Mouse (Mus musculus) megakaryocyte progenitor cell, adult 5-6 weeks (primary cell): Measurements from ENCODE around the gene Phc2. TPM values are rescaled to one million over a fixed set of nuclear protein-coding genes. Genes with fewer than 3 reads are reported as not detected.
"Not testable (repeated sequence)": the region's sequence is repeated elsewhere in the genome, so short reads cannot be mapped to it uniquely, and the experiment has no call there.

Source experiments
- ATAC-seq: replicated peaks from 2 replicates; pipeline ENCODE4 v1.8.0; 2016; ENCODE audit warnings: mild to moderate bottlenecking, moderate TSS enrichment, inconsistent platforms; ENCODE audit not compliant: poor library complexity
- total RNA-seq, 2 experiments: library from RNA; stranded (forward) in 1 of 2; stranded (reverse) in 1 of 2; fragments of 157-497, 149-512 nt in 1 of 2; fragments of 200-1000 nt in 1 of 2; gene quantifications; 2 replicates each; pipeline versions ENCODE4 v1.2.3 to v1.2.4; 2015 to 2017

The Phc2 gene
- total RNA-seq (2015) (28.0 and 35.0 TPM in 2 replicates), total RNA-seq (2017) (13.9 and 21.2 TPM in 2 replicates)

DNA sequence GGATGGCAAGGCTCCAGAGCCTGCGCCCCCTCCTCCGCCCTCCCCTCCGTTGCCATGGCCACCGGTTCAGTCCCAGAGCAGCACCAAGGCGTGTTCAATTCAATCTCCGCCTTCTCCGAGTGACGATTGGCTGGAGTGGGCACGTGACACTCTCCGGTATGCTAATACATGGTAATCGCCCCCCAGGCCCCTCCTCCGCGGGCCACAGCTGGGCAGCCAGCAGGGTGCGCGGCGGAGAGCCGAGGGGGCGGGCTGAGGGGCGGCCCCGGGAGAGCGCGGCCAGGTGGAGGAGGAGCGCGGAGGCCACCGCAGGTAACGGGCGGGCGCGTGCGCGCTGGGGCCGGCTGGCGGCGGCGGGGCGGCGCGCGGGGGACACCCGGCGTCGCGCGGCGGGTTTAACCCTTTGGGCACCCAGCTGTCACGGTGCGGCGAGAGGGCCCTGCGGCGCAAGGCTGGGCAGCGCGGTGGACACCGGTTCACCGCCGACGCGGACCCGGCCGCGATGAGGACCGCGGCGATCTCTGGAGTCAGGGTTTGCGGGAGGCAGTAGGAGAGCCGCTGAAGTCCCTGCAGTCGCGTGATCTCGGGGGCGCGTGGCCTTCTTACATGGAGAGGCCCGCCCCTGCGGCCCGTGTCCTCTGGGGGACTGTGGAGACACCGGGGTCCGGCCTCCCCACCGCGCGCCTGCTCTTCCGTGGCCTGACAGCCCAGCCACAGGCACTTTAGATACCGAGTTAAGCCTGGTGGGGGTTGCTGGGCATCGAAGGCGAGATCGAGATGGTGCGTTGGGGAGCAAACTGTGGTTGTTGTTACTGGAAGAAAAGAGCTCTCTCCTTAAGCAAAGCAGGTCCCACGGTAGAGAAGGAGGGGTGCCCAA, at the start of gene Phc2:
Gene Phc2, plus strand, starts transcription at position 198 of the 877 bp plus-strand sequence.
- peak; percentile 97 for ATAC-seq

GRCm38 (mm10) chr4:128606586-128606985, 47.9 kb upstream of the Phc2 start:
- no peak for ATAC-seq

GRCm38 (mm10) chr4:128607661-128608060, 46.8 kb upstream of the Phc2 start:
- no peak for ATAC-seq

GRCm38 (mm10) chr4:128609276-128609924, 45.1 kb upstream of the Phc2 start:
- ATAC-seq = no peak

- peak; percentile 94 for ATAC-seq
Observed at GRCm38 (mm10) chr4:128609925-128610402, 44.5 kb upstream of the Phc2 start, which contains the start of gene Zscan20. TSS of gene Zscan20 (minus strand) at chr4:128610098.

- no peak for ATAC-seq
Observed at GRCm38 (mm10) chr4:128610706-128611105, 43.8 kb upstream of the Phc2 start.

DNA sequence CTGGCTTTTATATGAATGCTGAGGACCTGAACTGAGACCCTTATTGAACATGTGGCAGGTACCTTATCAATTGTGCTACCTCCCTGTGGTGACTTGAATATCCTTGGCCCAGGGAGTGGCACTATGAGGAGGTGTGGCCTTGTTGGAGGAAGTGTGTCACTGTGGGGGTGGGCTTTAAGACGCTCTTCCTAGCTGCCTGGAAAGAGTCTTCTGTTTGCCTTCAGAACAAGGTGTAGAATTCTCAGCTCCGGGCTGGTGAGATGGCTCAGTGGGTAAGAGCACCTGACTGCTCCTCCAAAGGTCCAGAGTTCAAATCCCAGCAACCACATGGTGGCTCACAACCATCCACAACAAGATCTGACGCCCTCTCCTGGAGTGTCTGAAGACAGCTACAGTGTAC, 42.8 kb upstream of the Phc2 start:
- ATAC-seq = not testable (repeated sequence)

DNA sequence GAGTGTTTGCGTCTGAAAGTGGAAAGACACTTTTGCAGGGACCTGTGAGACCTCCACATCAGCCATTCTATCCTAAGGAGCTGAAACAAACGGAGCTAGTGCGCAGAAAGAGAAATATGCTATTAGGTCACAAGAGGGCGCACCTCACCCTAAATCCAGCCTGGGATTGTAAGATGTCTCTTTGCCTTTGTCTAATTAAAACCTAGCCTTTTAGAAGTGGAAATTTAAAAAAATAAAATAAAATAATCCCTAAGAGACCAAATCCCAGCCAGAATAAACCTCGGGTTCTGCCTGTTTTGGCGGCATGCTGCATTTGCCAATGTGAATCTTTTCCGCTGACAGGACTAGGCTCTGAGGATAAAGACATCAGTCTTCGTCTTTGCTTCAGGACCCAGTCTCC, 41.2 kb upstream of the Phc2 start:
- ATAC-seq = peak; percentile 35

DNA sequence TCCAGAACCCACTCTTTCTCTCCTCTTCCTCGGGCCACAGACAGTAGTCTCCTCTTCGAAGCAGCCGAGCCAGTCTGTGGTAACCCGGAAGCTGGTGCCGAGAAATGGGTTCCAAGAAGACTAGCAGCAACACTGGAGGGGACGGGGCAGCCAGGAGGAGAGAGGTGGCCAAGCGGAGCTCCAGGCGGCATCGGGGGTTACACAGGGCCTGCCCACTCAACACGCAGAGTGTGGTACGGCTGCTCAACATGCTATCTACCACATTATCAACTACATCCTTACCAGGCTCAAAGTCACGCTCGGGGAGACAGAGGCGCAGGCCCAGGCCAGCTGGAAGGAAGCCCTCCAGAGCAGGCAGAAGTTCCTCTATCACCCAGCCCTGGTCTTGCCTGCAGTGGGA, 38.7 kb upstream of the Phc2 start:
- peak; percentile 30 for ATAC-seq

DNA sequence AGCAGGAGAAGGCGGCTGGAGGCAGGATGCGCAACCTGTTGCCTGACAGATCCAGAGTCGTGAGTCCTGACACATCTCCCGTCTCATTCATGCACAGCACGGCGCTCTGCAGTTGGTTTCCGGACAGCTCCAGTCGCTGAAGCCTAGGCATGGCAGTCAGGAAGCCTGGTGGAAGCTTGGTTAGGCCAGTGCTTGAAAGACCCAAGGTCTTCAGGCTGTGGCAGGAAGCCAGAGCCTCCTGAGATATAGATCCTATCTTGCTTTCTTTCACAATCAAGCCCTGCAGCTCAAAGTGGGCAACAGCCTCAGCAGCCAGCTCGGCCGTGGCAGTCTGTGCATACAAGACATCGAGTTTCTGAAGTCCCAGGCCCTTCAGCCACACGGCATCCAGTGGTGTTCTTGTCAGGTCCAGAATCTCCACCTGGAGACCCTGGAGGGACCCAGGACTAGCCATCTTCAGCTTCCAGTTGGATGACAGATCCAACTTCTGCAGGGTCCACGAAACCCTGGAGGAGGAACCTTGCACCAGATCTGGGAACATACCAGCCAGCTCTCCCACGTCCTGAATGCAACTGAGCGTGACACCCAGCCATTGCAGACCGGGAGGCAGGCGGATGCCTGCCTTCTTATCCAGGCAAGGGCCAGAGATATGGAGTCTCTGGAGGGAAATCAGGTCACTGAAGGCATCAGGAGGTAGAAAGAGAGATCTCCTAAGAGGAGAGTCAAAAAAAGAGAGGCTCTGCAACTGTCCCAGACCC, 37.0 kb upstream of the Phc2 start:
- ATAC-seq = peak; percentile 57

DNA sequence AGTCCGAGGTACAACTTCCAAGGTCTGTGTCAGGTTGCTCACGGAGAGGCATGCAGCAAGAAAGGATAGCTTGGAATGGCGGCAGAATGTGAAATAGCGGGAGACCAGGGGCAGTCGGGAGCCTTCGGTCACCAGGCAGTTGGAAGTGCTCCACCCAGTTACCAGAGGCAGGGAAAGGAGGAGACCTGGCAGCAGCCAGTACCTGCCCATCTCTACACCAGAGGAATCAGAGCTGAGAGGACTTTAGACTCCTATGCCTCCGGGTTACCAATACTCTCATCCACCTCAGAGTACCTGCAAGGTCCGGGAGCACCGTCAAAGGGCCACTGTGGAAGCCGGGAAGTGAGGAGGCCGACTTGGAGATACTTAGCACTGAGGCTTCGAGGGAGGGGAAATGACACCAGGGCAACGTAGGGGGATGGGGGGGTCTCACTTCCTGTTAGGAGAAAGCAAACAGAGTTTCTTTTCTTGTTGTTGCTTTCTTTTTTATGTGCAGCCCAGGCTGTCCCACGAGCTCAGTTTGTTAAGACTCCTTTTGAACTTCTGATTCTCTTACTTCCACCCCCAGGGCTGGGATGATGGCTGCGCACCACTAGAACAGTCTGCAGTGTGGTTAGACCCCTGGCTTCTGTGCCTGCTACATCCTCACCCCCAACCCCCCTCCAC, 36.1 kb upstream of the Phc2 start, which contains the start of gene Tlr12:
Gene Tlr12, minus strand, starts transcription at position 374 of the 666 bp plus-strand sequence.
- ATAC-seq = peak; percentile 29

DNA sequence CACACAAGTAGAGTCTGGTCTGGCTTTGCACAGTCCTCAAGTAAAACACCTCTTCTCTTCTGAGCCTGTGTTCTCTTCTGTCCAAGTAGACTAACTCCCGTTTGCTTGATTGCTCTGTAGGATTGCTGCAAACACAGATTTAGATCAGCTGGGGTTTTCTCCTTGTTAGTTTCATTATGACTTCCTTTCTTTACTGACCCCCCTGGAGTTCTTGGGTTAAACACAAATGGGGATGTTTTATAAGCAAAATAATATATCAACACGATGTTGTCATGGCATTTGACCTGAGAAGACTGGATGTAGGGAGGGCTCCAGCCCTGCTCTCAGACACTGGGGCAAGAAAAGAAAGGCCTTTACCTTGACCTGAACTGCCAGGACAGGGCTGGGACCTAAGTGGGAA, 35.5 kb upstream of the Phc2 start:
- ATAC-seq = no peak

DNA sequence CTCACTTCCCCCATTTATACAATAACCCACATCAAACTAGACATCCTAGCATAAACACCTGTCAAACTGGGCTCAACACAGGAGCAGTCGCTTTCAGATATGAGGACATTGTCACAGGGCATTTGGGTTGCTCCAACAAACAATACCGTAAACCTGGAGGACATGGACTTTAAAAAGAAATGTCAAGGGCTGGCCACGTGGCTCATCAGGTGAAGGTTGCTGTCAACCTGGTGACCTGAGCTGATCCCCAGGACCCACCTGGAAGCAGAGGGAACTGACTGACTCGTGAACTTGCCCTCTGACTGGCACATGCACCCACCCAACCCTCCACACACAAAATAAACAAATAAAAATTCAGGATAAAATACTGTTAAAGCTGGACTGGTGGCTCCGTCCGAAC, 33.9 kb upstream of the Phc2 start:
- ATAC-seq = no peak

DNA sequence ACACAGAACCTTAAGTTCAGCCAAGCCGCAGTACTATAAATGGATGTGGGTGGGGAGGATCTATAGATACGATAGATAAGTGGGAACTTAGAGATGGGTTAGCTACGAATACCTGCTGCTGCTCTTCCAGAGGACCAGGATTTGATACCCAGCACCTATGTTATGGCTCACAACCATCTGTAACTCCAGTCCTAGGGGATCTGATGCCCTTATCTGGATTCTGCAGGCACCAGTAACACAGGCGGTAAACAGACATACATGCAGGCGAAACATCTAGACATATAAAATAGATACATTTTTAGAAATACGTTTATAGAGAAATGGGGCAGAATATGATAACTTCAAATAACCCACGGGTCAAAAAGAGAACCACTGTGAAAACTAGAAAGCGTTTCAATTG, 33.4 kb upstream of the Phc2 start:
- no peak for ATAC-seq

- no peak for ATAC-seq
Observed at GRCm38 (mm10) chr4:128635451-128635850, 19.1 kb upstream of the Phc2 start.

- ATAC-seq = no peak; the same call in 1 of the 2 replicates
Observed at GRCm38 (mm10) chr4:128635894-128636585, 18.5 kb upstream of the Phc2 start.

DNA sequence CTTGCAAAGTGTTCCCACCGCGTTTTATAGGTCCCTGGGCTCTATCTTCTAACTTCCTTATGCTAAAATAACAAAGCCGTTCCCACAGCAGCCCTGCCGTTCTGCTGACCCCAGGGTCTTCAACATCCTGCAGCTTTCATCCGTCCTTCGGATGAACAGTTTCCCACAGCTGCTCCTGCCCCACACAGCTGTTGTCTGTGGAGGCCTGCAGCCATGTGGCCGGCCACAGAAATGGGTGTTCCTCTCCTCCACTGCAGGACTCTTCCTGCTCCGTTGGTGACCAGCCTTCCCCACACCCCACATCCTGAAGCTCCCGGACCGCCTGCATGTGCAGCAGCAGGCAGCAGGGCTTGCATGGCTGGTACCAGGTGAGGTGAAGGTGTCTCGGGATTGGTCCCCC, 17.3 kb upstream of the Phc2 start:
- ATAC-seq = peak; percentile 54

DNA sequence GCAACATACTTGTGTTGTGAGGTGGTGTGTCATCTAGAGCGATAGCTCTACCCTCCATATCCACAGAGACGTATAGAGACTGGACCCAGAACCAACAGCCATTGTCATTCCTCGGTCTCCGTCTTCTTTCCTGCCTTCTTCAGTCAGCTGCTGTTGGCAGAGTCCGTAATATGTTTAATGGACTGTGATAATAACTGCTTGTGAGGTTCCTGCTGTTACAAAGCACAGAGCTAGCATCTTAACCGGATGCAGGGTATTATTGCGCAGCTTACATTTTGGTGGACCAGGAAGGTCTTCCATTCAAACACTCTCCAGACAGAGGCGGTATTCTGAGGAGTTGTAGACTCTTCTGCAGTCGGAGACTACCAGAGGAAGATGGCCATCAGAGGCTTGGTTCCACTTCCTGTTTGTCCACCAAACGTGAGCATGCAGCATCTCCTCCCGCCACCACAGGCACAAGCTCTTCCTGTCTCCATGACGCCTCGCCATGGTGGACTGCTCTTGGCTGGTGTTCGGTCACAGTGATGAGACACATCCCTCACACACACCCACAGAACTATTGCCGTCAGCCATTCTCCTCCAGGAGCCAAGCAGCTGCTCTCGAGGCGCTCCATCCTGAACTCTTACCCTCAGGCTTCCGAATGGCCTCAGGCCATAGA, 16.1 kb upstream of the Phc2 start:
- ATAC-seq = peak; percentile 56
